Mouse (Mus musculus) heart, embryonic 12.5 days (tissue): ENCODE results near the gene Cd52. TPM values are rescaled to one million over a fixed set of nuclear protein-coding genes. Genes with fewer than 3 reads are reported as not detected.

ENCODE experiments used
- ATAC-seq: fragments of 200-750 bp; cut with Nextera tagmentation; 2 replicates; pipeline ENCODE4 v1.8.0; 2017; ENCODE audit warnings: moderate TSS enrichment, moderate library complexity; ENCODE audit not compliant: insufficient number of reproducible peaks, low FRiP score
- H3K27ac ChIP-seq: fragments of 300-500 bp; sonication (generic); 2 replicates; pipeline ENCODE4 v1.5.1; 2016; ENCODE audit warnings: mild to moderate bottlenecking, moderate library complexity; ENCODE audit not compliant: poor library complexity, severe bottlenecking
- H3K27me3 ChIP-seq: fragments of 300-500 bp; sonication (generic); replicated peaks from 2 replicates; pipeline ENCODE4 v1.6.1; 2016; ENCODE audit warnings: mild to moderate bottlenecking, moderate library complexity
- H3K36me3 ChIP-seq: fragments of 300-500 bp; sonication (generic); 2 replicates; pipeline ENCODE4 v1.6.1; 2016; ENCODE audit warnings: mild to moderate bottlenecking, moderate library complexity
- H3K4me1 ChIP-seq: fragments of 300-500 bp; sonication (generic); replicated peaks from 2 replicates; pipeline ENCODE4 v1.6.1; 2016; ENCODE audit warnings: mild to moderate bottlenecking
- H3K4me2 ChIP-seq: fragments of 300-500 bp; sonication (generic); 2 replicates; pipeline ENCODE4 v1.6.1; 2016; ENCODE audit warnings: mild to moderate bottlenecking, moderate library complexity
- H3K4me3 ChIP-seq: fragments of 300-500 bp; sonication (generic); 2 replicates; pipeline ENCODE4 v1.5.1; 2016; ENCODE audit warnings: mild to moderate bottlenecking
- H3K9ac ChIP-seq: fragments of 300-500 bp; sonication (generic); 2 replicates; pipeline ENCODE4 v1.6.1; 2016; ENCODE audit warnings: mild to moderate bottlenecking, moderate library complexity
- H3K9me3 ChIP-seq: fragments of 300-500 bp; sonication (generic); replicated peaks from 2 replicates; pipeline ENCODE4 v1.6.1; 2016; ENCODE audit warnings: mild to moderate bottlenecking, moderate library complexity
- WGBS: fragments of 180-500 bp; shearing (Covaris S2); methylation state at CpG from one replicate; pipeline ENCODE4 v1.1.7; 2016; 5-methylcytosine and 5-hydroxymethylcytosine counted together
- polyA plus RNA-seq: library from polyadenylated mRNA; unstranded; fragments of >200 nt; fragmentation: Nextera tagmentation; extraction: Ambion mirVana; gene quantifications from 2 replicates; pipeline ENCODE4 v1.2.1, GENCODE M21; 2016

Cd52 gene
- polyA plus RNA-seq, 1 experiment from 2014 or later: 5.7 TPM

DNA sequence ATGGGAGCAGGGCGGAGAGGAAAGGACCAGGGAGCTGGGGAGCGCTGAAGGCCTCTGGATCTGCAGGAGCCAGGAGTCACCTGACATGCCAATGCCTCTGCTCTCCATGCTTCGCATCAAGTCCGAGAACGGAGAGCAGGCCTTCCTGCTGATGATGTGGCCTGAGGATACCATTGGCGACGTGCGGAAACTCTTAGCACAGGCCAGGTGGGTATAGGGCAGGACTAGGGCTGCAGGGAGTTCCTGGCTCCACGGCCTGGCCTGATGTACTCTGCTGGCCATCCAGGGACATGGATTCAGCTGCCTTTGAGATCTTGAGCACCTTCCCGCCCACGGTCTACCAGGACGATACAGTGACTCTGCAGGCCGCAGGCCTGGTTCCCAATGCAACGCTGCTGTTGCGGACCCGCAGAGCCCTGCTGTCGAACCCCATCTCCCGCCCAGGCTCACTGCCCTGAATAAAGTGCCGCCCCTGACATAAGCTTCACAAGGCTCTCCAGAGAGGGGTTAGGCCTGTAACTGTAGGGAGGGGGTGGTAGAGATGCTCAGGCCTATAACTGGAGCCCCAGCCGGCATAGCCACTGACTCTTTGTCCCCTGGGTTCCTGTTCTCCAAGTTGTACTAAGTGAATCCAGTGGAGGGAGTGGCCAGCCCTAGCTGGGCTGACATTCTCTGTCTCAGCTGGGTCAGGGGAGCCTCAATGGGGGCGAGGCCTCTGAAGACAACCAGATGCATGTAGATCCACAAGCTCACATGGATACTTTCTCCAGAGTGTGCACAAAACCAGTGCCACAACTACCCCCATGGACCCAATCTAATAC, 31.6 kb upstream of the Cd52 start:
- Histone ChIP-seq H3K4me2 (no peak overlapping the region), H3K27ac (no peak overlapping the region), H3K36me3 (peaks cover 19% of the 10 kb centered on the region), H3K9me3 (no peaks in the 10 kb centered on the region), H3K4me1 (peaks cover 43% of the 10 kb centered on the region), H3K9ac (no peak overlapping the region), H3K27me3 (no peaks in the 10 kb centered on the region; the same call in 1 of the 2 replicates), H3K4me3 (no peak overlapping the region)
- WGBS: 85% methylated on average over 21 of the region's 21 CpGs
- no peak for ATAC-seq

DNA sequence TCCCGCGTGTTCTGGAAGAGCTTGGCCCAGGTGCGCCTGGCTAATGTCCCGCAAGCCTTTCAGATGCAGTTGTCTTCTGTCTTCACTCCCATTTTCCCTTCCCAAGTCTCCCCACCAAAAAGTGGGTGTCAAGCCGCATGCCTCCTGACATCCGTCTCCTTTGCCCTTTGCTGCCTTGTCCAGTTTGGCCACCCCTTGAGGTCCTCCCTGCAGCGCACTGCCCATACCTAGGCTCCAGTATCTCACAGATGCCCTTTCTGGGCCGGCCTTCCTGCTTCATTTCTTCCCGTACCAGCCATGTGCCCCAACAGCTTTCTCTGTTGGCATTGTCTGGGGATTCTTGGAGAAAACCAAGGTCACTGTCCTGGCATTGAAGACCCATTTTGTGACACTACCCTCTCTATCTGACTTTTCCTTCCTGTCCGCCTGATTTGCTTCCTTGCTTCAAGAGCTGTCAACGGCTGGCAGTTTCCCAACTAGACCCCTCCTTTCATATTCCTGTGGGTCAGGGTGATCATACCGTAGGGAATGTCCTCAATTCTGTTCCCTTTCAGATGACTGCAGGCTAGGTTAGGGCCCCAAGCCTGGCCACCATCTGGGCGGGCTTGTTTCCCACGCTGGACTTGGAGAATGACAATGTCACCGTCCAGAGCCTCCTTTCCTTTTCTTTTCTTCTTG, 30.6 kb upstream of the Cd52 start:
- H3K9me3 ChIP-seq: no peaks in the 10 kb centered on the region
- no peak overlapping the region for H3K4me3 ChIP-seq
- WGBS: 78% methylated on average over 15 of the region's 15 CpGs
- H3K4me1 ChIP-seq: peaks cover 44% of the 10 kb centered on the region
- H3K27me3 ChIP-seq: no peaks in the 10 kb centered on the region; the same call in 1 of the 2 replicates
- no peak for ATAC-seq
- H3K4me2 ChIP-seq: no peak overlapping the region
- H3K36me3 ChIP-seq: peaks cover 9% of the 10 kb centered on the region; the same call in 1 of the 2 replicates
- no peak overlapping the region for H3K9ac ChIP-seq
- no peak overlapping the region for H3K27ac ChIP-seq

DNA sequence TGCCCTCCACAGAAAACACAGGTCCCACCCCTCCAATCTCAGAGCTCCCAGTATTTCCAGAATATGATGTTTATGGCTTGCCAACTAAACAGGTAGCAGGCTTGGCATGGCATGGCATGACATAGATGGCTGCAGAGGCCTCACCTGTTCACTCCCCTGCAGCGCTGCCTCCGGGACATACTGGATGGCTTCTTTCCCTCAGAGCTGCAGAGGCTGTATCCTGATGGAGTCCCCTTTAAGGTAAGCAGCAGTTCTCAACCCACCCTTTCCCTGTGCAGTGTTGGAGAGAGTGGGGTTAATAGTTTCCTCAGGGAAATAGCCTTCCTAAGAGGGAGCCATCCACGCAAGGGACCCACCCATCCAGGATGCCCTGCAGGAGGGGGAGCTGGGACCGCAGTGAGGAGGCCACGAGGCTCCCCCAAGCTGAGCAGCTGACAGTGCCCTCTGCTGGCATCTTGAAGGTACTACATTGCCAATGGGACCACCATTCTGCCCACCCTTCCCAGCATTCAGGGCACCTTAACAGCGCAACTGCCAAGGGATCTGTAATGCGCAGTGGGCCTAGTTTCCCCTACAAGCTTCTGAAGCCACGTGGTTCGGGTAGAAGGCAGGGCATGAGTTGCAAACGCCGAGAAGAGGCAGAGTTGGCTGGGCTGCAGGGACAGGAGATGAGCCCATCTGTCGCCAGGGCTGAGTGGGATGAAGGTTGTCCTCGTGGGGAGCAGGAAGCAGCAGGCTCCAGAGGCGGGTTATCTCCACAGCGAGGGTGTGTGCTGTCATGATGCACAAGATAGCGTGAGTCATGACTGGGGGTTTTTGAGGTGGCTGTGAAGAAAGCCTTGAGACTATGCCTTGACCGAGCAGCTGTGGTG, 29.0 kb upstream of the Cd52 start:
- H3K9me3 ChIP-seq: no peaks in the 10 kb centered on the region
- peaks cover 6% of the 10 kb centered on the region; the same call in 1 of the 2 replicates for H3K36me3 ChIP-seq
- 0 out of 2 replicates have a peak overlapping the region, but pooled peaks have one; percentile 28 for H3K9ac ChIP-seq
- no peak overlapping the region for H3K4me3 ChIP-seq
- no peak for ATAC-seq
- no peak overlapping the region for H3K27ac ChIP-seq
- peaks cover 32% of the 10 kb centered on the region for H3K4me1 ChIP-seq
- 20% methylated on average over 17 of the region's 17 CpGs for WGBS
- H3K4me2 ChIP-seq: peak overlapping the region; percentile 32; the same call in 1 of the 2 replicates
- no peaks in the 10 kb centered on the region; the same call in 1 of the 2 replicates for H3K27me3 ChIP-seq

DNA sequence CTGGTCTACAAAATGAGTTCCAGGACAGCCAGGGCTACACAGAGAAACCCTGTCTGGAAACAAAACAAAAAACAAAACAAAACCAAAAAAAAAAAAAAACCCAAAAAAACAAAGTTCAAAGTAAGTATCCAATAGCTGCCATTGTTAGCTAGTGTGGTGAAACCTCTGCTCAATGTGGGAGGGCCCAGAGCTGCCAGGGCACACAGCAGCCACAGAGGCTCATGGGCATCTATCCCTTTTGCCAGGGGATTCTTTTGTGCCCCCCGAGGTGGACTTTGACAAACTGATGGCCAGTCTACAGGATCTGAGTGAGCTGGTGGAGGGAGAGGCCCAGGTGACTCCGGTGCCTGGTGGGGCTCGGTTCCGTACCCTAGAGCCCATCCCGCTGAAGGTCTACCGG, 28.3 kb upstream of the Cd52 start:
- H3K4me3 ChIP-seq: no peak overlapping the region
- H3K36me3 ChIP-seq: peaks cover 6% of the 10 kb centered on the region; the same call in 1 of the 2 replicates
- ATAC-seq: no peak
- no peak overlapping the region for H3K27ac ChIP-seq
- H3K9me3 ChIP-seq: no peaks in the 10 kb centered on the region
- H3K9ac ChIP-seq: no peak overlapping the region
- H3K4me2 ChIP-seq: no peak overlapping the region
- 91% methylated on average over 6 of the region's 6 CpGs for WGBS
- no peaks in the 10 kb centered on the region; the same call in 1 of the 2 replicates for H3K27me3 ChIP-seq
- H3K4me1 ChIP-seq: peaks cover 30% of the 10 kb centered on the region

DNA sequence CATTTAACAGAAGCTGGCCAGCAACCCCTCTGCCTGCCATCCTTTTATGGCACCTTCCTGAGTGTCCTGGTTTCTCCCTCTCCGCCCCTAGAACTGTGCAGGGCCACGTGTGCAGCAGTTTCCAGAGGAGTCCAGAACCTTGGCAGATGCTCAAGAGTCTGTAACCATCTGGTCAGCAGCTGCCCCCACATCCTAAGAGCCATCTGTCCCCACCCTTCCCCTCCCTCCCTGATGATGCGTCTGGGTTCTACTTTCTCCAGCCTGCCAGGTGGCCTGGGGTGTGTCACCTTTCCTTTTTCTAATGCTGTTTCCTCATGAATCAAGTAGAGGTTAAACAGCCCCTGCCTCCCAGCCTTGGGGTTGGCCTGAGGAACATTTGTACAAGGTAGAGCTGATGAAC, 27.4 kb upstream of the Cd52 start:
- Histone ChIP-seq H3K36me3 (peaks cover 6% of the 10 kb centered on the region; the same call in 1 of the 2 replicates), H3K4me1 (peaks cover 22% of the 10 kb centered on the region), H3K4me3 (no peak overlapping the region), H3K4me2 (no peak overlapping the region), H3K27ac (no peak overlapping the region), H3K27me3 (no peaks in the 10 kb centered on the region; the same call in 1 of the 2 replicates), H3K9ac (no peak overlapping the region), H3K9me3 (no peaks in the 10 kb centered on the region)
- ATAC-seq: no peak
- 57% methylated on average over 3 of the region's 3 CpGs for WGBS

DNA sequence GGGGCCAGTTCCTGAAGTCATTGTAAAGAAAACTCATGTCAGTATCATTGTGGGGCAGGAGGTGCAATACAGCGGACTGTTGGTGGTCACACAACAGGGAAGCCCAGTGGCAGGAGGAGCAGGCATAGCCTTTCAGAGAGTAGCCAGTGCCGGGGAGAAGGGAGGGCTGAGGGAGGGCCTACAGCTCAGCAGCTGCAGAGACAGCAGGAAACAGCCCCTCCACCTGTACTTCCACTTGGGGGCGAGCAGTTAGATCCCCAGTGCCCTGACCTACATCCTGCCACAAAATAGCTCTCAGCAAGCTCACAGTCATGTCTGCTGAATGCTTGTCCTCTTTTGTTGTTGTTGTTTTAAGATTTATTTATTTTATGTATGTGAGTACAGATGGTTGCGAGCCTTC, 26.7 kb upstream of the Cd52 start:
- H3K9ac ChIP-seq: no peak overlapping the region
- no peak for ATAC-seq
- WGBS: 47% methylated on average over 4 of the region's 4 CpGs
- H3K36me3 ChIP-seq: peaks cover 4% of the 10 kb centered on the region; the same call in 1 of the 2 replicates
- no peaks in the 10 kb centered on the region; the same call in 1 of the 2 replicates for H3K27me3 ChIP-seq
- H3K4me3 ChIP-seq: no peak overlapping the region
- no peak overlapping the region for H3K27ac ChIP-seq
- no peak overlapping the region for H3K4me2 ChIP-seq
- H3K4me1 ChIP-seq: peaks cover 15% of the 10 kb centered on the region
- H3K9me3 ChIP-seq: no peaks in the 10 kb centered on the region

DNA sequence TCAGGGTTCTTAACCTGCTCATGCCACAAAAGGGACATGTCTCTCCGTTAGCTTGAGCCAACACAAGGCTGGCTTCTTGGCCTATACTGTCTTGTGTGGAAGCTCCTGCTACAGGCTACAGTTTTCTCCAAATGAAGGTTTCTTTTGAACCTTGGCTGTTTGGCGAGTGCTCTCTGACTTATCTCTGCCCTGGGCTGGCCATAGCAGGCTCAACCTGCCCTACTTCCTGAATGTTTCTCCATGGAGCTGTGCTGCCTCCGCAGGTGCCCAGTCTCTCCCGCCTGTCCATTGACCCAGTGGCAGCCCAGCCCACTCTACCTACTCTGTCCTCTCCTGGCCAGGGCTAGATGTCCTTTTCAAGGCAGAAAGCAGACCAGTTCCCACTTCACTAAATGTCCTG, 26.0 kb upstream of the Cd52 start:
- no peaks in the 10 kb centered on the region for H3K9me3 ChIP-seq
- ATAC-seq: no peak
- peaks cover 11% of the 10 kb centered on the region; the same call in 1 of the 2 replicates for H3K4me1 ChIP-seq
- no peak overlapping the region for H3K9ac ChIP-seq
- H3K4me3 ChIP-seq: no peak overlapping the region
- WGBS: 72% methylated on average over 4 of the region's 4 CpGs
- H3K4me2 ChIP-seq: no peak overlapping the region
- no peaks in the 10 kb centered on the region; the same call in 1 of the 2 replicates for H3K27me3 ChIP-seq
- no peaks in the 10 kb centered on the region for H3K36me3 ChIP-seq
- no peak overlapping the region for H3K27ac ChIP-seq

DNA sequence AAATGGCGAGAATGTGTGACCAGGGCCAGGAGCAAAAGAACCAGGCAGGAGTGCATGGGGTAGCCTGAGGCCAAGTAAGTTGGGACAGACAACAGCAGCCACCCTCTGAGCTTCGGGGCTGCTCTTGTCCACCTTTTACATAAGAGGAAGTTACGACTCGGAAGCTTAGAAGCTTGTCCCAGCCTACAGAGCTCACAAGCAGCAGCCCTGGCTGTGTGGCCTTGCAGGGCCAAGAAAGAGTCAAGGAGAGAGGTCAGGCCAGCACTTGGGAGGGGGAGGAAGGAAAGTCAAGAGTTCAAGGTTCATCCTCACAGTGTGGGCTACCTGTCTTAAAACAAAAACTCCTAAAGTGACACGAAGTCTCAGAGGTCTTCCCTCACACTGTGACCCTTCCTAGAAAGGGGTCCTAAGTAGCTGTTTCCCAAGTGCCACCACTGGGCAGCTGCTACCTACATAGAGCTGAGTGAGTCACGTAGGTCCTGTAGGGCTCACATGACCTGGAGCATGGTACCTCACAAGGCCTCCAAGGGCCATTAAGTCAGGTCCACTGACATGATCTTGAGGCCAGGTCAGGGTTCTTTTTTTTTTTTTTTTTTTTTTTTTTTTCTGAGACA, 25.4 kb upstream of the Cd52 start:
- Histone ChIP-seq H3K9ac (no peak overlapping the region), H3K4me3 (no peak overlapping the region), H3K9me3 (no peaks in the 10 kb centered on the region), H3K4me2 (no peak overlapping the region), H3K4me1 (peaks cover 11% of the 10 kb centered on the region; the same call in 1 of the 2 replicates), H3K36me3 (no peaks in the 10 kb centered on the region), H3K27ac (no peak overlapping the region), H3K27me3 (no peaks in the 10 kb centered on the region; the same call in 1 of the 2 replicates)
- ATAC-seq: no peak
- 76% methylated on average over 6 of the region's 6 CpGs for WGBS

DNA sequence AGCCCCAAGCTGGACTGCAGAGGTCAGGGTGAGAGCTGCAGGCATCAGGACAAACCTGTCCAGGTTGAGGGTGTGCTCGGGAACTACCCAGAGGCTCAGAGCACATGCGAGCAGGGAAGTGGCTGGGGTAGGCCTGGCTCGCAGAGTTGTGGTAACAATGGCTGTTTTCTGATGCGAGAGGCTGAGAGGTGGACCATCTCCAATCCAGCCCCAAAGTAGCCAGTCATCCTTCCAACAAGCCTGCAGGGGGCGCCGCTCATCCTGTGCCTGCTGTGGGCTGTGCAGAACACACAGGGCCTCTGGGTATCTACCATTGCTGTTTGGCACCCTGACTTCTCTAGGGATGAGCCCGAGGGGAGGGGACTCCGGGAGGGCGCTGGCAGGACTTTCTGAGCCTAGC, 24.8 kb upstream of the Cd52 start:
- no peak for ATAC-seq
- H3K4me2 ChIP-seq: no peak overlapping the region
- H3K36me3 ChIP-seq: no peaks in the 10 kb centered on the region
- no peaks in the 10 kb centered on the region for H3K9me3 ChIP-seq
- H3K9ac ChIP-seq: no peak overlapping the region
- WGBS: 65% methylated on average over 9 of the region's 9 CpGs
- no peak overlapping the region for H3K4me3 ChIP-seq
- H3K27ac ChIP-seq: no peak overlapping the region
- no peaks in the 10 kb centered on the region; the same call in 1 of the 2 replicates for H3K27me3 ChIP-seq
- peaks cover 11% of the 10 kb centered on the region; the same call in 1 of the 2 replicates for H3K4me1 ChIP-seq

DNA sequence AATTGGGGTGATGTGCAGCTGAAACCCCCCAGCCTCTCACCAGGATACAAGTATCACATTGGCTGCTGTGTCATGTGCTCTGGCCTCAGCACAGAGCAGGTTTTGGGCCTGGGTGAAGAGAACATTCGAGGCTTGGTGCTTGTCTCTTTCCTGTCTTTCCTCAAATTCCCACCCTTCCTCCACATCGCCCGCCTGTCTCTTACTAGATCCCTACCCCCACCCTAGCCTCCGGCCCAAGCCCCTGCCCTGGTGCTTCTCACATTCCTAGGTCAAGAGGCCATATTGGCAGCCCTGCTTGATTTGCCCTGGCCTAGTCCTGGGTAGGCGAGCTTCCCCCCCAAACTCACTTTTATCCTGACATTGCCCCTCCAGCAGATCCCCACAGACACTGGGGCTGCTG, 24.2 kb upstream of the Cd52 start:
- no peaks in the 10 kb centered on the region; the same call in 1 of the 2 replicates for H3K27me3 ChIP-seq
- 69% methylated on average over 5 of the region's 5 CpGs for WGBS
- no peak for ATAC-seq
- H3K9ac ChIP-seq: no peak overlapping the region
- H3K9me3 ChIP-seq: no peaks in the 10 kb centered on the region
- no peaks in the 10 kb centered on the region for H3K36me3 ChIP-seq
- H3K4me2 ChIP-seq: no peak overlapping the region
- peaks cover 6% of the 10 kb centered on the region; the same call in 1 of the 2 replicates for H3K4me1 ChIP-seq
- no peak overlapping the region for H3K27ac ChIP-seq
- no peak overlapping the region for H3K4me3 ChIP-seq
